Mouse (Mus musculus): ENCODE results near the gene Sprr2j-ps.

- no peak for TF ChIP-seq CTCF (IDR thresholded peaks at IDR 0.05; ENCODE audit: extremely low read depth, insufficient read length, insufficient replicate concordance, low read depth, low read length)
- no peak for TF ChIP-seq POLR2A (IDR thresholded peaks at IDR 0.05; ENCODE audit: low read depth, low read length)
Observed at GRCm38 (mm10) chr3:92440177-92440576, 22.3 kb downstream of the Sprr2j-ps start.

Data from small intestine, adult 2 months (tissue).